1 mouse cellular context compared by ENCODE assay signal in the genomic region with DNA sequence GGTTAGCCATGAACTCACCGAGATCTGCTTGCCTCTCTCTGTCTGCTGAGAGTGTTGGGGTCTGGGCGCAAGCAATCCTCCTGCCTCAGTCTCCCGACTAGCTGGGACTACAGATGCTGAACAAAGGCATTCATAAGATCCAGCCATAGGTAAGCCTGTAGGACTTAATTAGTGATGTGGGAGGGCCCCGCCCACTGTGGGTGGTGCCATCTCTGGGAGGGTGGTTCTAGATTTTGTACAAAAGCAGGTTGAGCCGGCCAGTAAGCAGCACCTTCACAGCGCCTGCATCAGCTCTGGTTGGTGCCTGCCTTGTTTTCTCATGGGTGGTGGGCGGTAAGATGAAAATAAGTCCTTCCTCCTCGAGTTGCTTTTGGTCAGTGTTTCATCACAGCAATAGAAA.
TF ChIP-seq lines count a peak whose summit lies in the region.

No protein-coding gene starts in this region.

TF ChIP-seq in ES-E14, 5 proteins besides CTCF, POLR2A, EP300 and RAD21 (continued from another document):
- TF ChIP-seq ZNF384 (IDR thresholded peaks at IDR 0.05; ENCODE audit: low read depth, low read length) (no peak), CHD2 (IDR thresholded peaks at IDR 0.05; ENCODE audit: low read depth, low read length) (no peak), MAFK (IDR thresholded peaks at IDR 0.05; ENCODE audit: insufficient read depth, low read depth, low read length) (no peak)
